Mouse (Mus musculus): ENCODE results near the gene Gm49361. TPM values are rescaled to one million over a fixed set of nuclear protein-coding genes. Genes with fewer than 3 reads are reported as not detected.

Gene Gm49361
- polyA plus RNA-seq (2017; shearing (Covaris generic)): not detected

GRCm38 (mm10) chr14:57746001-57746771 is at the start of gene Gm49361:
Gene Gm49361, minus strand, starts transcription at chr14:57746103.

GRCm38 (mm10) chr14:57758237-57758636 is 12.3 kb upstream of the Gm49361 start, which contains the start of gene Lats2:
Gene Lats2, minus strand, starts transcription at chr14:57758388.

GRCm38 (mm10) chr14:57664822-57665627 is 80.9 kb downstream of the Gm49361 start, which contains the start of gene Xpo4:
Gene Xpo4, minus strand, starts transcription at chr14:57665430.

Other genes starting within 250 kb of the Gm49361 start
- gene Il17d, start 221.3 kb downstream of the Gm49361 start, polyA plus RNA-seq (2017; shearing (Covaris generic)): not detected
- gene Eef1akmt1, start 174.5 kb downstream of the Gm49361 start, polyA plus RNA-seq (2017; shearing (Covaris generic)): 113 TPM
- gene Xpo4, start 80.7 kb downstream of the Gm49361 start, polyA plus RNA-seq (2017; shearing (Covaris generic)): 44.6 TPM
- gene Lats2, start 12.3 kb upstream of the Gm49361 start, polyA plus RNA-seq (2017; shearing (Covaris generic)): 22.7 TPM
- gene Sap18, start 52.1 kb upstream of the Gm49361 start, polyA plus RNA-seq (2017; shearing (Covaris generic)): 230 TPM
- 3.9 TPM for gene Ska3, start 80.1 kb upstream of the Gm49361 start, polyA plus RNA-seq (2017; shearing (Covaris generic))
- 137 TPM for gene Mrpl57, start 80.1 kb upstream of the Gm49361 start, polyA plus RNA-seq (2017; shearing (Covaris generic))
- gene Zdhhc20, start 144.2 kb upstream of the Gm49361 start, polyA plus RNA-seq (2017; shearing (Covaris generic)): 228 TPM